Mouse (Mus musculus) heart, embryonic 11.5 days (tissue): ENCODE measurements around the gene Evc. TPM values are rescaled to one million over a fixed set of nuclear protein-coding genes. Genes with fewer than 3 reads are reported as not detected.

Source experiments
- ATAC-seq: fragments of 200-750 bp; cut with Nextera tagmentation; replicated peaks from 2 replicates; pipeline ENCODE4 v1.8.0; 2017; ENCODE audit warnings: moderate library complexity; ENCODE audit not compliant: insufficient number of reproducible peaks, low FRiP score, low TSS enrichment
- H3K27ac ChIP-seq: fragments of 300-500 bp; sonication (generic); 2 replicates; pipeline ENCODE4 v1.5.1; 2014; ENCODE audit warnings: mild to moderate bottlenecking, low read depth, low read length
- H3K27me3 ChIP-seq: fragments of 300-500 bp; sonication (generic); 2 replicates; pipeline ENCODE4 v1.6.1; 2014; ENCODE audit warnings: mild to moderate bottlenecking, low read length, mixed read lengths; ENCODE audit not compliant: control insufficient read depth, insufficient read depth
- H3K36me3 ChIP-seq: fragments of 300-500 bp; sonication (generic); 2 replicates; pipeline ENCODE4 v1.6.1; 2014; ENCODE audit warnings: mild to moderate bottlenecking, low read length, moderate library complexity, mixed read lengths; ENCODE audit not compliant: control insufficient read depth, insufficient read depth
- H3K4me1 ChIP-seq: fragments of 300-500 bp; sonication (generic); 2 replicates; pipeline ENCODE4 v1.6.1; 2014; ENCODE audit warnings: low read length; ENCODE audit not compliant: control insufficient read depth, insufficient read depth
- H3K4me2 ChIP-seq: fragments of 300-500 bp; sonication (generic); 2 replicates; pipeline ENCODE4 v1.6.1; 2014; ENCODE audit warnings: mild to moderate bottlenecking, moderate library complexity
- H3K4me3 ChIP-seq: fragments of 300-500 bp; sonication (generic); 2 replicates; pipeline ENCODE4 v1.5.1; 2014; ENCODE audit warnings: low read depth, low read length
- H3K9ac ChIP-seq: fragments of 300-500 bp; sonication (generic); 2 replicates; pipeline ENCODE4 v1.6.1; 2014; ENCODE audit warnings: mild to moderate bottlenecking, low read depth, low read length, moderate library complexity
- H3K9me3 ChIP-seq: fragments of 300-500 bp; sonication (generic); replicated peaks from 2 replicates; pipeline ENCODE4 v1.6.1; 2016; ENCODE audit warnings: low read length; ENCODE audit not compliant: control insufficient read depth
- WGBS: fragments of 180-500 bp; shearing (Covaris S2); extraction: QIAGEN DNeasy Blood & Tissue Kit; methylation state at CpG from one replicate; pipeline ENCODE4 v1.1.7; 2014; ENCODE audit not compliant: insufficient replicate concordance; 5-methylcytosine and 5-hydroxymethylcytosine counted together
- polyA plus RNA-seq: library from polyadenylated mRNA; unstranded; fragments of >200 nt; fragmentation: Nextera tagmentation; extraction: Ambion mirVana; gene quantifications from 2 replicates; pipeline ENCODE4 v1.2.1, GENCODE M21; 2014

Gene Evc
- polyA plus RNA-seq, 1 experiment from 2014 or later = 4.0 TPM

GRCm38 (mm10) chr5:37242360-37243168 is 94.1 kb downstream of the Evc start:
- H3K4me1 ChIP-seq = peaks cover 24% of the 10 kb centered on the region
- H3K9ac ChIP-seq = no peak overlapping the region

DNA sequence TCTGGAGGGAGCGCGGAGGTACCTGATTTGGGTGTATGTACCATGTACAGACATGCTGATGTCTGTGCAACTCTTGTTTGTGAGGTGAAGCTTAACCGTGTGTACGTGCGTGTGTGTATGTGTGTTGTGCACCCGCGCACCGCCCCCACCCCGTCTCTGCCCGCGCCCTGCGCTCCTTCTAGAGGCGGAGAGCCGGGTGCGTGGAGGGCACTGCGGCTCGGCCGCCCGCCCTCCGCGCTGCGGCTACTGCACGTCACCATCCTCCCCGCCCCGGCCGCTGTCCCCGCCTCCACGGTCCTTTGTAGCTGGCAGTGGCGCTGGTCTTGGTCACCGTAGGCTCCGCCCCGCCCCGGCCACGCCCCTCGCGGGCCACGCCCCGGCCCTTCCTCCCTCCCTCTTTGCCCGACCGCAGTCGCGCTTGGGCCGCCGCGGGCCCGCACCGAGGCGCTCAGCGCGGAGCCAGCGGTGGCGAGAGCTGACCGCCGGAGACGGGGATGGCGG is 95.0 kb downstream of the Evc start, which contains the start of gene Crmp1:
TSS of gene Crmp1 (plus strand) at position 290 of the 501 bp plus-strand sequence.
- H3K27me3 ChIP-seq = peaks cover 71% of the 10 kb centered on the region
- 0 out of 2 replicates have a peak, but pooled peaks have one; percentile 48 for ATAC-seq
- H3K9me3 ChIP-seq = no peaks in the 10 kb centered on the region
- H3K36me3 ChIP-seq = no peaks in the 10 kb centered on the region
- H3K27ac ChIP-seq = no peak within 1 kb of the TSS
- H3K4me3 ChIP-seq = peak within 1 kb of the TSS; percentile 39
- H3K4me1 ChIP-seq = peaks cover 24% of the 10 kb centered on the region
- H3K4me2 ChIP-seq = peak within 1 kb of the TSS; percentile 67
- H3K9ac ChIP-seq = no peak within 1 kb of the TSS
- WGBS = 3% methylated on average over 46 of the region's 56 CpGs

More at GRCm38 (mm10) chr5:37242360-37243168, 94.1 kb downstream of the Evc start:
- peak overlapping the region; percentile 67 for H3K4me2 ChIP-seq
- peak overlapping the region; percentile 39 for H3K4me3 ChIP-seq
- 10% methylated on average over 44 of the region's 44 CpGs for WGBS
- H3K27ac ChIP-seq = no peak overlapping the region
- no peaks in the 10 kb centered on the region for H3K9me3 ChIP-seq
- no peak for ATAC-seq
- peaks cover 80% of the 10 kb centered on the region for H3K27me3 ChIP-seq
- H3K36me3 ChIP-seq = no peaks in the 10 kb centered on the region

DNA sequence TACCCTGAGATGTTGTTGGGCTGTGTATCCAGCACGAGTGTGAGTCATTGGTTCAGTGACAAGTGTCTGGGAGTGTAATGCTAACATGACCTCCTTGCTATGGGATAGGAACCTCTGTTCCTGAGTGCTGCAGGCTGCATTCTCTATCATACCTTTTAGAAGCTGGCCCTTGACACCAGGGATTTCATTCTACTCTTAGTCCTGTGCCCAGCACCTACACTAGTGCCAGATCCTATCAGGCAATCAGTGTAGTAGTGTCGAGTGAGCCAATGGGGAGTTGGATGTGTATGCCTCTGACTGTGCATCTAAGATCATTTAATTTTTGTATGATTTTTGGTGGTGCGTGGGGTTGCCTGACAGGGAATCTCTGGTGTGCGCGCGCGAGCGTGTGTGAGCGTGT is 95.5 kb downstream of the Evc start:
- no peak for ATAC-seq
- H3K4me1 ChIP-seq = peaks cover 22% of the 10 kb centered on the region
- no peak overlapping the region for H3K9ac ChIP-seq
- peak overlapping the region; percentile 67; the same call in 1 of the 2 replicates for H3K4me2 ChIP-seq
- H3K27ac ChIP-seq = no peak overlapping the region
- H3K27me3 ChIP-seq = peaks cover 67% of the 10 kb centered on the region
- H3K4me3 ChIP-seq = peak overlapping the region; percentile 39
- WGBS = 14% methylated on average over 9 of the region's 9 CpGs
- no peaks in the 10 kb centered on the region for H3K9me3 ChIP-seq
- H3K36me3 ChIP-seq = no peaks in the 10 kb centered on the region

DNA sequence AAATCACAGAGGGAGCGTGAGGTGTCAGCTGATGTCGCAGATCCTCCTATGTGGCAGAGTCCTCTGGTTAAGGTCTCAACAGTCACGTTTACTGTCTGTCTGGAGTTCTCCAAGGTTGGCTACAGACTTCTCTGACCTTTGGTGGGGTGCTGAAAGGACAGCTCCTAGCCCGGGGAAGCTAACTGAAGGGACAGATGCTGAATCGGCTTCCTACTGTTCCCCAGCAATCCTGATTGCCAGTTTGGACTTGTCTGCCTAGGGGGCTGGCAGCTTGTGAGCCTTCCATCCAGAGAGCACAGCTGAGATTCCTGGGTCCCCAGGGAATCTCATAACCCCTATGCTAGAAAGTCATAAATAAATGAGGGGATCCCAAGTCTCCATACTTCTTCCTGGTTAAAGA is 96.1 kb downstream of the Evc start:
- H3K9me3 ChIP-seq = no peaks in the 10 kb centered on the region
- WGBS = 2% methylated on average over 5 of the region's 5 CpGs
- peaks cover 60% of the 10 kb centered on the region for H3K27me3 ChIP-seq
- H3K4me3 ChIP-seq = no peak overlapping the region
- no peak for ATAC-seq
- peaks cover 20% of the 10 kb centered on the region for H3K4me1 ChIP-seq
- no peak overlapping the region for H3K4me2 ChIP-seq
- no peak overlapping the region for H3K9ac ChIP-seq
- no peaks in the 10 kb centered on the region for H3K36me3 ChIP-seq
- no peak overlapping the region for H3K27ac ChIP-seq

Other genes with a start within 250 kb of the Evc start
- gene Crmp1, start 95.0 kb downstream of the Evc start, polyA plus RNA-seq = 11.4 and 11.8 TPM in 2 replicates
- 10.3 and 10.6 TPM in 2 replicates for gene Evc2, start 1.6 kb upstream of the Evc start, polyA plus RNA-seq